ENCODE assay signal across 24 mouse cellular contexts in the genomic region with DNA sequence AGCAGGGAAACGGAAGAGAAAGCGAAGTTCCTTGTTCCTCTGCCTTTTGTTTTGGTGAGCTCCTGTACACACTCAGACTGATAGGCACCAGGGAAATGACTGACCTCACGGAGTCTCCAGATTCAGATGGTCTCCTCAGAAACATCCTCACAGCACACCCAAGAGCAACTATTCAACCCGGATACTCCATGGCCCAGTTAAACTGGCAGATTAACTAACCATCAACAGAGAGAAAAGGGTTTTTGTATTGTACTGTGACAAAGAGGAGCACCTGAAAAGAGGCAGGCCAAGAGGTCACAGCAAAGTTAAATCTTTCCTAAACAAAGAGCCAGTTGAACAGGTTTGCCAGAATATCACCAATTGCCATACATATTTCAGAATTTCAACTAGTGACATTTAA.
"Had no signal": no experiment of that assay in that cellular context is flagged by ENCODE, and none has a peak within 500 bp of the region (broad histone marks: within the 10 kb centered on the region; RNA-seq: fewer than 3 reads in every experiment).

No protein-coding gene starts in this region.

- H3K27ac ChIP-seq: embryonic facial prominence, embryonic 10.5 days; embryonic facial prominence, embryonic 12.5 days; embryonic facial prominence, embryonic 13.5 days; embryonic facial prominence, embryonic 15.5 days; forebrain, embryonic 10.5 days; forebrain, embryonic 12.5 days; forebrain, embryonic 13.5 days; forebrain, embryonic 15.5 days; gastrocnemius, adult 2 months; heart, adult 2 months; heart, embryonic 10.5 days had no signal

- DNase-seq: cerebellum, postnatal 10 days; cerebellum, postnatal 14 days; cerebellum, postnatal 25 days; cerebellum, postnatal 36 days; embryo, embryonic 11 days; forebrain, postnatal 0 days; gastrocnemius, adult 2 months; gastrocnemius, postnatal 10 days; gastrocnemius, postnatal 14 days; gastrocnemius, postnatal 25 days; gastrocnemius, postnatal 36 days; heart, adult 11 months; heart, adult 18-20 months; heart, adult 2 months had no signal

- H3K9ac ChIP-seq: embryonic facial prominence, embryonic 12.5 days; embryonic facial prominence, embryonic 13.5 days; embryonic facial prominence, embryonic 15.5 days; forebrain, embryonic 12.5 days; forebrain, embryonic 13.5 days; forebrain, embryonic 15.5 days; forebrain, postnatal 0 days had no signal

- H3K4me1 ChIP-seq: embryonic facial prominence, embryonic 10.5 days; embryonic facial prominence, embryonic 12.5 days; embryonic facial prominence, embryonic 13.5 days; embryonic facial prominence, embryonic 15.5 days; forebrain, embryonic 12.5 days; forebrain, embryonic 13.5 days; forebrain, embryonic 15.5 days; heart, embryonic 10.5 days had no signal

- H3K9me3 ChIP-seq: embryonic facial prominence, embryonic 10.5 days; embryonic facial prominence, embryonic 12.5 days; embryonic facial prominence, embryonic 13.5 days; embryonic facial prominence, embryonic 15.5 days; forebrain, embryonic 10.5 days; forebrain, embryonic 12.5 days; forebrain, embryonic 13.5 days; forebrain, embryonic 15.5 days; heart, embryonic 10.5 days had no signal

- H3K36me3 ChIP-seq: embryonic facial prominence, embryonic 10.5 days; embryonic facial prominence, embryonic 12.5 days; embryonic facial prominence, embryonic 13.5 days; embryonic facial prominence, embryonic 15.5 days; forebrain, embryonic 10.5 days; forebrain, embryonic 12.5 days; forebrain, embryonic 15.5 days; heart, embryonic 10.5 days had no signal

- H3K4me3 ChIP-seq: embryonic facial prominence, embryonic 10.5 days; embryonic facial prominence, embryonic 12.5 days; embryonic facial prominence, embryonic 13.5 days; embryonic facial prominence, embryonic 15.5 days; erythroblast, embryonic 14.5 days; forebrain, embryonic 10.5 days; forebrain, embryonic 12.5 days; forebrain, embryonic 13.5 days; forebrain, embryonic 15.5 days; gastrocnemius, adult 2 months; heart, adult 2 months; heart, embryonic 10.5 days had no signal
